Mouse (Mus musculus): ENCODE results near the gene Ehmt2. TPM values are rescaled to one million over a fixed set of nuclear protein-coding genes. Genes with fewer than 3 reads are reported as not detected.
"Not testable (repeated sequence)": the region's sequence is repeated elsewhere in the genome, so short reads cannot be mapped to it uniquely, and the experiment has no call there.

Ehmt2 gene
- polyA plus RNA-seq, 2 experiments: 10.2 to 29.7 TPM

- Histone ChIP-seq H3K4me1 (replicated peaks; ENCODE audit: control insufficient read depth in 2 of 2, insufficient read depth in 2 of 2, low read length in 1 of 2) (peaks cover 9 to 12% of the 10 kb centered on the region in 2 experiments), H3K9me3 (ENCODE audit: control insufficient read depth, low read length) (no peaks in the 10 kb centered on the region), H3K27me3 (ENCODE audit: control insufficient read depth, insufficient read depth, low read length) (peaks cover 5% of the 10 kb centered on the region), H3K4me3 (ENCODE audit: insufficient read depth in 1 of 2, low read depth in 2 of 2, low read length in 2 of 2) (no peak overlapping the region), H3K27ac (no peak overlapping the region), H3K9ac (replicated peaks) (no peak overlapping the region), H3K36me3 (replicated peaks; ENCODE audit: control insufficient read depth, insufficient read depth, low read depth) (peaks cover 6% of the 10 kb centered on the region), H3K4me2 (ENCODE audit: low read depth) (no peak overlapping the region)
- ATAC-seq (ENCODE audit: insufficient read depth): no peak
- TF ChIP-seq EP300 (IDR thresholded peaks at IDR 0.05; ENCODE audit: low read depth) (no peak), CTCF (IDR thresholded peaks at IDR 0.05; ENCODE audit: low read depth) (no peak)
- peak in 1 of 3 experiments; percentile 52 for DNase-seq (ENCODE audit: low read depth in 3 of 3, low spot score in 3 of 3)
- 58% methylated on average over 3 of the region's 3 CpGs for WGBS (ENCODE audit: insufficient replicate concordance)
Measured at GRCm38 (mm10) chr17:34955884-34956283, 57.6 kb downstream of the Ehmt2 start.

GRCm38 (mm10) chr17:34956340-34956739 lies 58.1 kb downstream of the Ehmt2 start:
- Histone ChIP-seq H3K36me3 (replicated peaks; ENCODE audit: control insufficient read depth, insufficient read depth, low read depth) (peaks cover 3% of the 10 kb centered on the region; the same call in 1 of the 2 replicates), H3K9ac (replicated peaks) (no peak overlapping the region), H3K27me3 (ENCODE audit: control insufficient read depth, insufficient read depth, low read length) (peaks cover 8% of the 10 kb centered on the region), H3K4me2 (ENCODE audit: low read depth) (no peak overlapping the region), H3K4me3 (ENCODE audit: insufficient read depth in 1 of 2, low read depth in 2 of 2, low read length in 2 of 2) (no peak overlapping the region), H3K27ac (no peak overlapping the region), H3K9me3 (ENCODE audit: control insufficient read depth, low read length) (no peaks in the 10 kb centered on the region), H3K4me1 (replicated peaks; ENCODE audit: control insufficient read depth in 2 of 2, insufficient read depth in 2 of 2, low read length in 1 of 2) (peaks cover 9 to 10% of the 10 kb centered on the region in 2 experiments)
- TF ChIP-seq EP300 (IDR thresholded peaks at IDR 0.05; ENCODE audit: low read depth) (no peak), CTCF (IDR thresholded peaks at IDR 0.05; ENCODE audit: low read depth) (peak; percentile 34; the same call in 1 of the 2 replicates)
- DNase-seq (ENCODE audit: low read depth in 3 of 3, low spot score in 3 of 3) (no peak), ATAC-seq (ENCODE audit: insufficient read depth) (no peak)
- 14% methylated on average over 1 of the region's 1 CpGs for WGBS (ENCODE audit: insufficient replicate concordance)

- not testable (repeated sequence) for H3K27ac ChIP-seq; ATAC-seq (ENCODE audit: insufficient read depth); H3K27me3 ChIP-seq (ENCODE audit: control insufficient read depth, insufficient read depth, low read length); H3K4me3 ChIP-seq (ENCODE audit: insufficient read depth in 1 of 2, low read depth in 2 of 2, low read length in 2 of 2); H3K36me3 ChIP-seq (replicated peaks; ENCODE audit: control insufficient read depth, insufficient read depth, low read depth); H3K9me3 ChIP-seq (ENCODE audit: control insufficient read depth, low read length); H3K4me2 ChIP-seq (ENCODE audit: low read depth); H3K9ac ChIP-seq (replicated peaks); DNase-seq (ENCODE audit: low read depth in 3 of 3, low spot score in 3 of 3)
- peaks cover 9 to 10% of the 10 kb centered on the region in 2 experiments for H3K4me1 ChIP-seq (replicated peaks; ENCODE audit: control insufficient read depth in 2 of 2, insufficient read depth in 2 of 2, low read length in 1 of 2)
- 32% methylated on average over 20 of the region's 40 CpGs for WGBS (ENCODE audit: insufficient replicate concordance)
Measured at GRCm38 (mm10) chr17:34957291-34957690, 59.0 kb downstream of the Ehmt2 start.

- not testable (repeated sequence) for H3K9ac ChIP-seq (replicated peaks); DNase-seq (ENCODE audit: low read depth in 3 of 3, low spot score in 3 of 3); H3K4me2 ChIP-seq (ENCODE audit: low read depth); H3K9me3 ChIP-seq (ENCODE audit: control insufficient read depth, low read length); H3K36me3 ChIP-seq (replicated peaks; ENCODE audit: control insufficient read depth, insufficient read depth, low read depth); H3K4me3 ChIP-seq (ENCODE audit: insufficient read depth in 1 of 2, low read depth in 2 of 2, low read length in 2 of 2); ATAC-seq (ENCODE audit: insufficient read depth); H3K27ac ChIP-seq
- WGBS (ENCODE audit: insufficient replicate concordance): 21% methylated on average over 20 of the region's 40 CpGs
- H3K4me1 ChIP-seq (replicated peaks; ENCODE audit: control insufficient read depth in 2 of 2, insufficient read depth in 2 of 2, low read length in 1 of 2): peaks cover 9 to 10% of the 10 kb centered on the region in 2 experiments
- H3K27me3 ChIP-seq (ENCODE audit: control insufficient read depth, insufficient read depth, low read length): peaks cover 13% of the 10 kb centered on the region
Measured at GRCm38 (mm10) chr17:34957966-34958365, 59.7 kb downstream of the Ehmt2 start.

- peaks cover 17% of the 10 kb centered on the region for H3K27me3 ChIP-seq (ENCODE audit: control insufficient read depth, insufficient read depth, low read length)
- not testable (repeated sequence) for H3K36me3 ChIP-seq (replicated peaks; ENCODE audit: control insufficient read depth, insufficient read depth, low read depth); DNase-seq (ENCODE audit: low read depth in 3 of 3, low spot score in 3 of 3); H3K27ac ChIP-seq; H3K9ac ChIP-seq (replicated peaks); H3K9me3 ChIP-seq (ENCODE audit: control insufficient read depth, low read length)
- peak overlapping the region; percentile 26 to 51 for H3K4me3 ChIP-seq (ENCODE audit: insufficient read depth in 1 of 2, low read depth in 2 of 2, low read length in 2 of 2)
- peak overlapping the region; percentile 82 for H3K4me2 ChIP-seq (ENCODE audit: low read depth)
- peaks cover 9 to 10% of the 10 kb centered on the region in 2 experiments for H3K4me1 ChIP-seq (replicated peaks; ENCODE audit: control insufficient read depth in 2 of 2, insufficient read depth in 2 of 2, low read length in 1 of 2)
- WGBS (ENCODE audit: insufficient replicate concordance): under 1% methylated on average over 19 of the region's 47 CpGs
- ATAC-seq (ENCODE audit: insufficient read depth): peak; percentile 17
Measured at GRCm38 (mm10) chr17:34958734-34959129, 60.5 kb downstream of the Ehmt2 start.

GRCm38 (mm10) chr17:34959130-34959778 lies 61.0 kb downstream of the Ehmt2 start, which contains the start of gene Hspa1b:
Hspa1b (minus strand) TSS chr17:34959238.
- H3K4me1 ChIP-seq (replicated peaks; ENCODE audit: control insufficient read depth in 2 of 2, insufficient read depth in 2 of 2, low read length in 1 of 2): peaks cover 9 to 10% of the 10 kb centered on the region in 2 experiments
- peaks cover 17% of the 10 kb centered on the region for H3K27me3 ChIP-seq (ENCODE audit: control insufficient read depth, insufficient read depth, low read length)
- 0% methylated on average over 25 of the region's 32 CpGs for WGBS (ENCODE audit: insufficient replicate concordance)

More at GRCm38 (mm10) chr17:34959130-34959778, 61.0 kb downstream of the Ehmt2 start, which contains the start of gene Hspa1b:
- Histone ChIP-seq H3K27ac (peak within 1 kb of the TSS; percentile 7), H3K4me3 (ENCODE audit: insufficient read depth in 1 of 2, low read depth in 2 of 2, low read length in 2 of 2) (peak within 1 kb of the TSS; percentile 51 to 68), H3K4me2 (ENCODE audit: low read depth) (peak within 1 kb of the TSS; percentile 82), H3K9ac (replicated peaks) (peak within 1 kb of the TSS; percentile 52)
- ATAC-seq (ENCODE audit: insufficient read depth): peak; percentile 91
- H3K36me3 ChIP-seq (replicated peaks; ENCODE audit: control insufficient read depth, insufficient read depth, low read depth); H3K9me3 ChIP-seq (ENCODE audit: control insufficient read depth, low read length): not testable (repeated sequence)
- DNase-seq (ENCODE audit: low read depth in 3 of 3, low spot score in 3 of 3): peak in 1 of 3 experiments; percentile 68

Measured in liver, embryonic 14.5 days (tissue).